Mouse (Mus musculus): ENCODE data around the gene Lss.

Gene Lss

DNA sequence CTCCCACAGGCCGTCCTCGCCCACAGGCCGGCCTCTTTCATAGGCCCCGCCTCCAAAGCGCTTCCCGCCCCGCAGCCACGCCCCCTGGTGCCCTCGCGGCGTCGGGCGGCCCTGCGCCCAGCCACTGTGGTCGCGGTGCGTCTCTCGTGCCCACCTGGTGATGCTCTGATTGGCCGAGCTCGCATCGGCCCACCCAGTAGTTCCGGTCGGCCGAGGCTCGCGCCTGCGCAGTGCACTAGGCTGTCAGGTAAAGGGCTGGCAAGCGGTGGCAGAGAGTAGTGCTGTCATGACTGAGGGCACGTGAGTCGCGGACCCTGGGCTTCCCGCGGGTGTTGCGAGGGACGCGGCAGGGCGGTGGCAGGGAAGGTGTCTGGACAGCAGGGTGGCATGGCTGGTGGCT, at the start of gene Lss:
Lss (plus strand) TSS at position 214 of the 400 bp plus-strand sequence.
- in situ Hi-C loops (cut with MseI, MboI), result no loop called here

DNA sequence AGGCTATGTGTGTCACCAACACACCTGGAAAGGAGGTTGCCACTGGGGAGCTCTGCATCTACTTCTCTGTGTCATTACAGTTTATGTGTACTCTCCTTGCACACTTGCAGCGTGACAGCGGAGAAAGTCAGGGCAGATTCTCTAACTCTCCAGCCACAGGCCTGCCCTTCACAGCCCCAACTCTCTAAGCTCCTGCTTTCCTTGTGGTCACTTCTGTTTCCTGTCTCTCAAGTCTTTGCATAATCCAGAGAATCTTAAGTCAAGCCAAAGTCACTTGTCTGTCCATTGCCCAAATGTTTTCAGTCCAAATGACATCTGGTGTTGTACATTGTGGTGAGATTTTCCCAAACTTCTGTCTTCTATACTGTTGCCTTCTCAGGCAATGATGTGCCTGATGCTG, 45.1 kb upstream of the Lss start:
- in situ Hi-C loops (cut with MseI, MboI), result no loop called here

DNA sequence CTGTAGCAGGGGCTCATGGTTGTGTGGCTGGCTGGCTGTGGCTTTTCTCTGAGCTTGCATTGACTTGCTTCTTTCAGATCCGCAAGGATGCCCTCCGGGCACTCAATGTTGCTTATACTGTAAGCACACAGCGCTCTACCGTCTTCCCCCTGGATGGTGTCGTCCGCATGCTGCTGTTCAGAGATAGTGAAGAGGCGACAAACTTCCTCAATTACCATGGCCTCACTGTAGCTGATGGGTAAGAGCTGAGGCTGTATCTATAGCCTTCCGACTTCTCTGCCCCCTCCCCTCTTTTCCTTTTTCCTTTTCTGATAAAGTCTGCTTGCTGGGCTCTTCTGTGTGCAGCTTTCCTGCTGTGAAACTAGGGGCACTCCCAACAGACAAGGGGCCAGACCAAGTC, 43.1 kb upstream of the Lss start:
- in situ Hi-C loops (cut with MseI, MboI), result no loop called here

DNA sequence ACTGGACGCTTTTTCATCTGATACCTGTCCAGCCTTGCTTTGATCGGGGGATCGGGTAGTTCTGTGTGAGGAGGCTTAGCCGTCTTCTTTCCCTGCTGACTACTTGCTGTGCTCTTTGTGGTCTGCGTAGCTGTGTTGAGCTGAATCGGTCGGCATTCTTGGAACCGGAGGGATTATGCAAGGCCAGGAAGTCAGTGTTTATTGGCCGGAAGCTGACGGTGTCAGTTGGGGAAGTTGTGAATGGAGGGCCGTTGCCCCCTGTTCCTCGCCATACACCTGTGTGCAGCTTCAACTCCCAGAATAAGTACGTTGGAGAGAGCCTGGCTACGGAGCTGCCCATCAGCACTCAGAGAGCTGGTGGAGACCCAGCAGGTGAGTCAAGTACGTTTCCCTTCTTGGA, 42.2 kb upstream of the Lss start:
- in situ Hi-C loops (cut with MseI, MboI), result no loop called here

DNA sequence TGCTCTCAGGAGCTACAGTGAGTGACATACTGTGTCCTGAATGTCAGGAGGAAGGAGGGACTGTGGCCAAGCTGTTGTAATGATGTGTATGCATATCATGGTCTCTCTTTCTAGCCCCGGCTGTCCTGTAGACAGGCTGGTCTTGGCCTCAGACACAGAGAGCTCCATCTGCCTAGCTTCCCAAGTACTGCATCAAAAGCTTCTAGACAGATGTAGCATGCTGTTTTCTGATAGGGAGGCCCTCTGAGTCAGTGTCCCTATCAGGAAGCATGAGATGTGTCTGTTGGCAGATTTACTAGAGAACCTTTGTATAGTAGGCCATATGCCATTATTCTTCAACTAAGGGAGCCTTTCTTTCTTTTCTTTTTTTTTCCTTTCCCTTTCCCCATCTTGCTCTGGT, 37.9 kb upstream of the Lss start:
- in situ Hi-C loops (cut with MseI, MboI), result no loop called here

DNA sequence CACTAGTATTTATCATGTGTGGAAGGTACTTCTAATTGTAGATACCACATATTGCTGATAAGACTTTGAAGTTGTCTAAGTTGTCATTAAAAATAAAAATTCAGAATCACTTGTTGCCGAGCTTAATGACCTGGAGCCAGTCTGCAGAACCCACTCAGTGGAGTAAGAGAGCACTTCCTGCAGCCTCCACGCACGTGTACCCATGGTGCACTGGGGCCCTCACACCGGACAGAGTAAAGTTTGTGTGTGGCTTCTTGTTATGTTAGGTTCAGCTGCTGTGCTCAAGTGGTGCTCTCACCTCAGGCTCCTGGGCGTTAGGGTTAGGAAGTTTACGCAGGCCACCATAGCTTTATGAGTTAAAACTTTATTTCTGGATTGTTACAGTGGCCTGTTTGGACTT, 35.9 kb upstream of the Lss start:
- in situ Hi-C loops (cut with MseI, MboI), result no loop called here

DNA sequence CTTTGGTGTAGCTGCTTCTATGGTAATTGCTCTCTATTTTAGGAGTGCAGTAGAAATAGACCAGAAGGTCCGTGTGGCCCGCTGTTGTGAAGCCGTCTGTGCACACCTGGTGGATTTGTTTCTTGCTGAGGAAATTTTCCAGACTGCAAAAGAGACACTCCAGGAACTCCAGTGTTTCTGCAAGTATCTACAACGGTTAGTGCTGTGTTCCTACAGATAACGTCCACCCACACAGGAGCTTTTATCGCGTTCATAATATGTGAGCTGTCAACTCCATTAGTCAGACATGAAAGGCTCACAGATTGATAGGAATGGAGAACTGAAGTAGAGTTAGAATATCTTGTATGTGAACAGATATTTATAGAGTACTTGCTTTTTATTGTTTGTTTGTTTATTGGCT, 35.0 kb upstream of the Lss start:
- in situ Hi-C loops (cut with MseI, MboI), result no loop called here

DNA sequence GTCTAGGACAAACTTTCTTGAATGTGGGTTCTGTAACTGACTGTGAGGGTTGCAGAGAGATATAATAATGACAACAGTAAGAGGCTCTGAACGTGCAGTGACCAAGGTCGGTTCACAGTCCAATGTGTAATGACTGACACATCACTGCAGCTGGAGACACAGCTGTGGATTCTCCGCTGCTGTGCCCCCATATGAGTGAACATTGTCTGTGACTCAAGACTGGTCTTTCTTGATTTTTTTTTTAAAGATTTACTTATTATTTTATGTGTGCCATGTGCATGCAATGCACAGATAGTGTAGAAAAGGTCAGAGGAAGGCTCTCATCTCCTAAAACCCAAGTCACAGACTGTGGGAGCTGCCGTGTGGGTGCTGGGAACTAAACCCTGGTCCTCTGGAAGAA, 33.9 kb upstream of the Lss start:
- in situ Hi-C loops (cut with MseI, MboI), result no loop called here

DNA sequence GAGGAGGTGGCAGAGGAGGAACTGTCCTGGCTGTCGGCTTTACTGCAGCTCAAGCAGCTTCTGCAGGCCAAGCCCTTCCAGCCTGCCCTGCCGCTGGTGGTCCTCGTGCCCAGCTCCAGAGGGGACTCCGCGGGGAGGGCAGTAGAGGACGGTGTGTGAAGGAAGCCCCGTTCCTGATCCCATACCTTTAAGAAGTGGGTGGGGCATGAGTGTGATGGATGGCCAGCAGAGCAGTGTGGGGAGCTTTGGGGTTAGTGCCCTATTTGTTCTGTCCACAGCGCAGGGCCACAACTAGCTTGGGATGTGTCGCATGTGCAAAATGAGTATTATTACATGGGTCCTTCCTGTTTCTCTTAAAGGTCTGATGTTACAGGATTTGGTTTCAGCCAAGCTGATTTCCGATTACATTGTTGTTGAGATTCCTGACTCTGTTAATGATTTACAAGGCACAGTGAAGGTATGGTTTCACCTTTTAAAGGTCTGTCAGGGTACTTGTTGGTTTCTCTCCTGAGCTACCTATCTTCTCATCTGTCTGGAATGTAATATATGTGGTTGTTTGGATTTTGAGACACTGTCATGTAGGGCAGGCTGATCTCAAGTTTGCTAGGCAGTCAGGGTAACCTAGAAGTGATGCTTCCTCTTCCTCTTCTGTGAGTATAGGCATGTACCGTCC, 27.0 kb upstream of the Lss start:
- in situ Hi-C loops (cut with MseI, MboI), result no loop called here

DNA sequence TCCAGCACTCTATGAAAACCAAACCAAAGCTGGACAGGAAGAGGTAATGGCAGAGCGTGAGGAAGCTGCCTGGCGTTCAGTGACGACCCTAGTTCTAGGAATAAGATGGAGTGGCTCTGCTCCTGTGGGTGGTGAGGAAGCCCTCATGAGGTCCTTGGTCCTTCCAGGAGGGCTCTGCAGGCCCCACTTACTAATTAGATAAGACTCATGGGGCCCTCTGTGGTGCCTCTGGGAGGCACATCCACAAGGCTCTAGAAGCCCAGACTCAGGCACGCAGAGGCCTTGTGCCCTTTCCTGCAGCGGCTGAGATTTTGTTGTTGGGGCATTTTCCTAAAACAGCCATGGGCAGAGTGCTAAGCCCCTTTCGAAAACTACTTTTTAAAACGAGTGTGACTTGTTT, 25.5 kb upstream of the Lss start:
- in situ Hi-C loops (cut with MseI, MboI), result no loop called here

DNA sequence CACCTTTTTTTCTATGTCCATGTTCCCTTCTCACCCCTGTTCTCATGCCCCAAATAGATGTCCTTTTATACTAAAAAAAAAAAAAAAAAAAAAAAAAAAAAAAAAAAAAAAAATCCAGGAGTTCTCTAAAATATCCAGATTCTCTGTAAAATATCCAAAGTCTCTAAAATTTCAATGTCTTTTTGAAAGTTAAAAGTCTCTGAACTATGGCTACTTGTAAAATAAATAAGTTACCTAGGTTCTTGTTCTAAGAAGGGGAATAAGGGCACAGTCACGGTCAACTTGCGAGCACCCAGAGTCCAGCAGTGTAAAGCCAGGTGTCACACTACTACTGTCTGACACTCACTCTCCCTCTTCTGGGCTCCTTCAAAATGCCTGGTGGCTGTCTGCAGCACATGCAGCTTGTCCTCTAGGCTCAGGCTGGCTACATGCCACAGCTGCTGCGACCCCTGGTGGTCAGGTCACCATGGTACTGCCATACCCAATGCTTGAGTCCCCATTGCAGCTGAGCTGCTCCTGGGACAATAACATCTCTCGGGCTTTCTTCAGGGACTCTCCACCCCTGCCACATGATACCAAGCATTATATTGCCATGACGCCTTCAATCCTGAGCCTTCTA, 18.3 kb upstream of the Lss start:
- in situ Hi-C loops (cut with MseI, MboI), result no loop called here

DNA sequence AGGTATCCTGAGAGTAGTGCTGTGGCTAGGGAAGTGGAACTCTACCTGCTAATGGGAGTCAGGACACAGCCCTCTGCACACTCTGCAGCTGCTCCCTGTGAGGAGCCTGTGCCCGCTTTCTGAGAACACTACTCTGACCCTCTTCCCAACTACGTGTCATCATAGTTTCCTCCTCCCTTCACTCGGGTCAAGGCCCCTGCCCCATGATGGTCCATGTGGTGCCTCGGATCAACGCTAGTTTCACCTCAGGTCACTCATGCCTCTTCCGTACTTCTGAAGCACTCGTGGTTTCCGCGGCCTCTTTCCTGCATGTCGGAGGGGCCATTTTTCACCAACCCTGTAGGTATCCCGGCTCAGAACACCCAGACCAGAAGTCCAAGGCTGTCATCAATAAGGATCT, 466 bp upstream of the Lss start:
- in situ Hi-C loops (cut with MseI, MboI), result no loop called here

DNA sequence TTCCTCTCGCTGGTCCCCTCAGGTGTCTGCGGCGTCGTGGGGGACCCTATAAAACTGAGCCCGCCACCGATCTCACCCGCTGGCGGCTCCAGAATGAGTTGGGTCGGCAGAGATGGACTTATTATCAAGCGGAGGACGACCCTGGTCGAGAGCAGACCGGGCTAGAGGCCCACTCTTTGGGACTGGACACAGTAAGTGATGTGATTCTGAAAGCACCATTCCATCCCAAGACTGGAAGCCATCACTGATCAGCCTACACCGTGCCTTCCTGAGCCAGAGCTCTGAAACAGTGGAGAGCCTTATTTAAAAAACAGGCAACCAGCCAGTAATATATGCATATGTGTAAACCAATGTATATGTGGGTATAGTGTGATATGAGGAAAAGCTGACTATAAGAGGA, 440 bp downstream of the Lss start:
- in situ Hi-C loops (cut with MseI, MboI), result no loop called here

DNA sequence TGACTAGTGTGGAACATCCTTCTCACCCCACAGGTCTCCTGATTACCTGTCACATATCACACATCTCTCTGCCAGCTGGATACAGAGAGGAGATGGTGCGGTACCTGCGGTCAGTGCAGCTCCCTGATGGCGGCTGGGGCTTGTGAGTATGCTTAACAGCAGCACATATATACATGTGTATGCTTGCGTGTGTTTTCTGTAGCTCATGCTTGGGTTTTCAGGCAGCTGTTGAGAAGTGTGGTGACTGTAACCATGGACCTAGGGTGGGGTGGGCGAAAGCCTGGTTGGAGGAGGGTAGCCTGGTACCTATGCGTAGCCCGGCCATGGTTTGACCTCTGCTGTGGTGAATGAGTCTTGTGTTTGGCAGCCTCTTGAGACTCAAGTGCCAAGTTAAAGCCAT, 4.1 kb downstream of the Lss start:
- in situ Hi-C loops (cut with MseI, MboI), result no loop called here

DNA sequence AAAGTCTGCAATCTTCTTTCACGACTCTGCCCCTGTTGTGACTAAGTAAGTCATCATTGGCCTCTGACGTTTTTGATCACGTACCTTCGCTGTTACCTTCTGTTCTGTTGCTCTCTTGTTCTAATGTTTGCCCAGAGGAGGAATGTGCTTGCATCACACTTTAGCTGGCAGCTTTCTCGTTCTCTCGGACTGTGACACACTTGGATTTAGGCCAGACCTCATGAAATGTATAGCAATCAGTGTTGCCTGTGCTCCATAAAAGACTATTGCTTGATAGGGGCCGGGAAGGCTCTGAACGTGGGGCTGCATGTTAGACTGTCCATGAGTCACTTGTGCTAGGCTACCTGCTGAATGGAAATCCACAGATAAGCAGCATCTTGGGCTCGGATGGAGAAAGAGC, 6.2 kb downstream of the Lss start:
- in situ Hi-C loops (cut with MseI, MboI), result no loop called here

DNA sequence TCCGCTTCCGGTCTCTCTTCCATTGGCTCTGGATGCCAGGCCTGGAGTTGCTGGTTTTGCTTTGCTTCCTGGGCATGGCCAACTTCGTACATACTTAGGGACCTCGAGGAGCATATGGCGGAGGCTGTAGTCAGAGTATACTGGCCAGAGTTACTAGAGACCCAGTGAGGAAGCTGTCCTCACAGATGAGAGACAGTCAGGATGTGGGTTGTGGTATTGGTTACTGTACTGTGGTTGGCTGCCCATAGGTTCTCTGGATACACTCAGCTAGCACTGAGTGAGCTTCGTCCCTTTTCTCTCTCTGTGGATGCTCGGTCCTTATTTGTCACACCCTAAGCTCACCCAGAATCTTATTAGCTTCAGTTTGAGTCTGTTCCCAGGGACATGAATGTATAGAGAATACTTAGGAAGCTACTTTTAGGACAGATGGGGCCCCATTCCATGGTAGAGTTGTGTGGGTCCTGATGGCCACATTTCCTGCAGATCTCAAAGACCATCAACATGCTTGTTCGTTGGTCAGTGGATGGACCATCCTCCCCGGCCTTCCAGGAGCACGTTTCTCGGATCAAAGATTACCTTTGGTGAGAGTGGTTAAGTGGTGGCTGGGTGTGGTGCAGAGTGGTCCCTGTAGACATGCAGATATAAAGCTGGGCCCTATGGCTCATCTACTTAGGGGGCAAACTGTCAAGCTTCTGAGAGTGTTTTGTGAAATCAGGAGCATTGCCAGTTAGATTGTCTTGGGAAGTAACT, 10.1 kb downstream of the Lss start:
- in situ Hi-C loops (cut with MseI, MboI), result no loop called here

DNA sequence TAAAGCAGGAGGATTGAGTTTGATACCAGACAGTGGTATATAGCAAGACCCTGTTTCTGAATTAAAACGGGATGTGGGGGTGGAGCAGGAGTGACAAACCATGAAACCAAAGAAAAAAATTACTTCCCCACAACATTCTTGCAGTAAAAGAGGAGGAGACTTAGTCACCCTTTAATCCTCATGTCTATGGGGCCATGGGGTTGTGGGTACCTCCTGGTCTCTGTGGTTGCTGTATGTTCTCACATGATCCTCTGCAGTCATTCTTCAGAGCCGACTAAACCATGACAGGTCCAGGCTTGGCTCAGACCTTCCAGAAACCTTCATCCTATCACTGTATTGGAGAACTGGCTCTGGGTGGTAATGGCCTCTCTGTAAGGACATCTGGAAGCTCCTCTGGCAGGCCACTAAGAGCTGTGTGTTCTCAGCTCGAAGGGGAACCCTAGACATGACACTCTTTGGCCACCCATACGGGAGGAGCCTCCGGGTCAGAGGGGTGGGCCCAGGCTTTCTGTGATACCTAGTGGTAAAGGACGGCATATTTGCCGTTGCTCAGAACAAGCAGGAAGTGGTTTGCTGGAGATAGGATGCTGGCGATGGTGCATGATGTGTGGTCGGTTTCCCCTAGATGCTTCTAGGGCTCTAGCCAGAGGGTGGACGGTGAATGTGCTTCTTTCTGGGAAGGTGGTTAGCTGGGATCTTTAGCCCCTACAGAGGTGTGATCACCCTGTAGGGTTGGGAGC, 11.4 kb downstream of the Lss start:
- in situ Hi-C loops (cut with MseI, MboI), result no loop called here

DNA sequence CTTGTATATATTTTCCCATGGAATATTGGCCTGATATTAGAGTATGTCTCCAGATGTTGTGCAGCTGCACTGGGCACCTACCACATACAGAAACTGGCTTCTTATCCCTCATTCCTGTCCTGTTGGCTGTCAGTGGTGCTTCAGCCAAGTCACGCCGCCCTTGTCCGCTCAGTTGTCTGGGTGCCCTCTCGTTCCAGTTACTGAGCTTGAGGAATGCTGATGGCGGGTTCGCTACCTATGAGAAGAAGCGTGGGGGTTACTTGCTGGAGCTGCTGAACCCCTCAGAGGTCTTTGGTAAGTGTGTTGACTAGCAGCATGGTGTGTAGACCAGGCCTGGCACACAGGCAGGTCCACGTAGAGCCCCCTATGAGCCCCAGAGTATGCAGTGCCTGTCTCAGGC, 15.2 kb downstream of the Lss start:
- in situ Hi-C loops (cut with MseI, MboI), result no loop called here

DNA sequence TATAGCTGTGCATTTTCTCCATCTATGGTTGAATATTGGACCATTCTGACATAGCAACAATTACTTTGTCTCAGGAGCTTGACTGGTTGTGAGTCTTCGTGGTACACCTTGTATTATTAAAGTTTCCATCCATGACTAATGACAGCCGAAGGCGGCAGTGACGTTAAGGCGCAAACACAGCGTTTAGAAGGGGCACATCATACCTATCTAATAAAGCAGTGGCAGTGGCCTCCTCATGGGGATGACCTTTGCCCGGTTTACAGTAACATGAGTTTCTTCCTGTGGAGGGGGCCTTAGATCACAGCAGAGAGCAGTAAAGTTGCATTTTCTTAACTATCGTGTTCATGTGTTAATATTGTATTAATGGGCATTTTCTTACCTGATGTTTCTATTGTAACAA, 16.8 kb downstream of the Lss start:
- in situ Hi-C loops (cut with MseI, MboI), result no loop called here

DNA sequence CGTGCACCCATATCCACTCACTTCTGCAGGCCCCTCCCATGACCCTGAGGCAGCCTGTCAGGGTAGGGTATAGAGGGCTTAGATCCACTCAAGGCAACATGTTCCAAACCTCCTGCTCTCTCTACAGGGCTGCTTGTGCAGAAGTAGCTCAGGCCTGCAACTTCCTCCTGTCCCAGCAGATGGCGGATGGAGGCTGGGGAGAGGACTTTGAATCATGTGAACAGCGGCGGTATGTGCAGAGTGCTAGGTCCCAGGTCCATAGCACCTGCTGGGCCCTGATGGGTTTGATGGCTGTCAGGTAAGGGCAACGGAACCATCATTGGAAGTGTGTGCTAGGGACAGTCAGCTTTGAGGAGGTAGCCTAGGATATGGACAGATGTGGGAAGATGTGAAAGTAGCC, 19.1 kb downstream of the Lss start:
- in situ Hi-C loops (cut with MseI, MboI), result loop anchor here in 1 of 2 experiments (25.0 kb wide), 1 partner anchor 187 kb away; the partner anchor contains the start of gene Col6a1

DNA sequence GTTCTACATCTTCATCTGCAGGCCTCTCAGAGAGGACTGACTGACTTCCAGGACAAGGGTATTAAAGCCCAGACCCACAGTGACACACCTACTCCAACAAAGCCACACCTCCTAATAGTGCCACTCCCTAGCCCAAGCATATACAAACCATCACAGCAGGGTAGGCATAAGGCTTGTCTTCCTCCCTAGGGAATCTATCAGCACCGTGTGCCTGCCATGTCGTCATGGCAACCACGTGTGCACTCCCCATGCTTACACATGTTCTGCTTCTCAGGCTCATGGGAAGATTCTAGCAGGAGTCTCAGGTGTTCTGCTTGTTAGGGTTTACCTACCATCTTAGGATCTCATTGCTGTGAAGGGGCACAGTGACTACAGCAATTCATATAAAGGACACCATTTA, 20.2 kb downstream of the Lss start:
- in situ Hi-C loops (cut with MseI, MboI), result loop anchor here in 1 of 2 experiments (25.0 kb wide), 1 partner anchor 186 kb away; the partner anchor contains the start of gene Col6a1

DNA sequence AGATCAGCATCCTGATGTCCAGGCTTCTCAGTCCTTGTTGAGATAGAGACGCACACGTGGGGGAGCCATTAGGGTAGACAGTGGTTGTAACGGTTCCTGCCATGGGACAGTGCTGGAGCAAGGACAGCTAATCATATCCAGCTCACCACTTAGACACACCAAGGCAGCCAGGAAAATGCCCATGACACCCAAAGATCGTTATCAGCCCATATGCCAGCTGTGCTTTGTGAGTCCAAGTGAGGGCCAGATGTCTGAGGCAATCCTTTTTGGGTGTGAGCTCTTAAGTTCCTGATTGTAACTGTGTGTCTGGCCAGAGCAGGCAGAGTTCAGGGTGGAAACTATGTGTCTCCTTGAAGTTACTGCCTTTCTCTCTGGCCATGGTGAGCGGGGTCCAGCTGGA, 22.7 kb downstream of the Lss start:
- in situ Hi-C loops (cut with MseI, MboI), result loop anchor here in 1 of 2 experiments (25.0 kb wide), 1 partner anchor 183 kb away; the partner anchor contains the start of gene Col6a1

All from mouse trophoblast stem cell (cell line).